Mouse (Mus musculus) liver, adult 2 months (tissue): ENCODE results near the gene Prkcd.

Experiments
- CTCF ChIP-seq: fragments of 200-500 bp; IDR thresholded peaks from 2 replicates; pipeline ENCODE4 v1.5.1; 2011; ENCODE audit warnings: low read depth, low read length, control low read depth
- POLR2A ChIP-seq: fragments of 200-500 bp; IDR thresholded peaks from 2 replicates; pipeline ENCODE4 v1.6.1; 2011; ENCODE audit warnings: low read length, control low read depth; ENCODE audit not compliant: insufficient read depth; ENCODE audit errors: extremely low read depth

- TF ChIP-seq POLR2A (no peak), CTCF (no peak)
These were observed 52.8 kb downstream of the Prkcd start for GRCm38 (mm10) chr14:30573235-30573634.
